Mouse (Mus musculus) c-Kit-positive CD71-negative TER-119-negative erythroid progenitor cells, embryonic 14.5 days (primary cell): ENCODE results near the gene Commd4.
A peak's percentile ranks its signal among the peaks of the same experiment; 100 is the strongest.

Source experiments
- DNase-seq: peaks from one replicate; pipeline ENCODE4 v3.0.0-alpha.2; 2013; ENCODE audit warnings: low read depth

Commd4 gene

GRCm38 (mm10) chr9:57141417-57142353 lies 16.4 kb downstream of the Commd4 start:
- no peak for DNase-seq

DNA sequence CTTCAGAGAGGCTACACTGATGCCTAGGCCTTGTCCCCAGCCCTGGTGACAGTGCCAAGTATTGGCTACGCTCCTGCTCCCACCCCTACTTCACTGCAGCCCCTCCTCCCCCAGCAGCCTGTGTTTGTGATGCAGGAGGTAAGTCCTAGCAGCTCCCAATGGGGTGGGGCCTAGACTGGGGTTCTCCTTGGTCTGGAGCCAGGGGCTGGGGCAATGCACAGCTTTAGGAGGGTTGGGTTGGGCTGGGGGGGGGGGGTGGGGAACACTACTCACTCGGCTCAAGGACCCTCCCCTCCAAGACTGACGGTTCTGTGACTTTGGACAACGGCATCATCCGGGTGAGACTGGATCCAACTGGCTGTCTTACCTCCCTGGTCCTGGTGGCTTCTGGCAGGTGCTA lies 18.6 kb downstream of the Commd4 start:
- no peak for DNase-seq

DNA sequence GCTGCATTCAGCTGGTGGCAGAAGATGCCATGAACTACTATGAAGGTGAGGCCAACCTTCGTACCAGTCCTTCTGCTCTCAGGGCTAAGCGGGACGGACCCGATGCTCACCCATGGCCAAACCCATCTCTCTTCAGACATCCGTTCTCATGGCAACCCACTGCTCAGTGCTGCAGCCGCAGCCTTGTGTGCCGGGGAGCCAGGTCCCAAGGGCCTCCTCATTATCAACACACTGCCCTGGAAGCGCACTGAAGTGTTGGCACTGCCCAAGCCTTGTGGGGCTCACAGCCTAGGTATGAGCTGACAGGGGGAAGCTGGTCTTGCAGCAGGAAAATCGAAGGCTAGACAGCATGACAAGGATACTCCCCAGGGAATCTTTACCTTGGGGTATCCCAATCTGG lies 19.0 kb downstream of the Commd4 start:
- no peak for DNase-seq

DNA sequence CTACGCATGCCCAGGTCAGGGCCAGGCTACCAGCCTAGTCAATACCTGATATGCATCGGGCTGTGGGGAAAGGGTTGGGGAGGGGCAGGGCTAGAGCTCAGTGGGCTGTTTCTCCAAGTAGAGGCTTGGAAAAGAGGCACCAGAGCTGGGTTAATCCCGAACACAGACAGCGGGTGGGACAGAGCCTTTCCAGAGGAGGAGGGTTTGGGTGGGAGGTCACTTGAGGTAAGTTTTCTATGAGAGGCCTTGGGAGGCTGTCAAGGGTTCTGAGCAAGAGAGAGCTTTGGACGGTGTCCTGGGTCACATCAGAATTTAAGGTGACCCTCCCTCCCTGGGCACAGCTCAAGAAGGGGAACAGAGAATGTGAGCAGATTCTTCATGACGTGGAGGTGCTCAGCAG lies 19.6 kb downstream of the Commd4 start:
- DNase-seq, result no peak

- no peak for DNase-seq
Observed at GRCm38 (mm10) chr9:57137777-57138176, 20.4 kb downstream of the Commd4 start.

GRCm38 (mm10) chr9:57137246-57137645 lies 20.9 kb downstream of the Commd4 start:
- no peak for DNase-seq

DNA sequence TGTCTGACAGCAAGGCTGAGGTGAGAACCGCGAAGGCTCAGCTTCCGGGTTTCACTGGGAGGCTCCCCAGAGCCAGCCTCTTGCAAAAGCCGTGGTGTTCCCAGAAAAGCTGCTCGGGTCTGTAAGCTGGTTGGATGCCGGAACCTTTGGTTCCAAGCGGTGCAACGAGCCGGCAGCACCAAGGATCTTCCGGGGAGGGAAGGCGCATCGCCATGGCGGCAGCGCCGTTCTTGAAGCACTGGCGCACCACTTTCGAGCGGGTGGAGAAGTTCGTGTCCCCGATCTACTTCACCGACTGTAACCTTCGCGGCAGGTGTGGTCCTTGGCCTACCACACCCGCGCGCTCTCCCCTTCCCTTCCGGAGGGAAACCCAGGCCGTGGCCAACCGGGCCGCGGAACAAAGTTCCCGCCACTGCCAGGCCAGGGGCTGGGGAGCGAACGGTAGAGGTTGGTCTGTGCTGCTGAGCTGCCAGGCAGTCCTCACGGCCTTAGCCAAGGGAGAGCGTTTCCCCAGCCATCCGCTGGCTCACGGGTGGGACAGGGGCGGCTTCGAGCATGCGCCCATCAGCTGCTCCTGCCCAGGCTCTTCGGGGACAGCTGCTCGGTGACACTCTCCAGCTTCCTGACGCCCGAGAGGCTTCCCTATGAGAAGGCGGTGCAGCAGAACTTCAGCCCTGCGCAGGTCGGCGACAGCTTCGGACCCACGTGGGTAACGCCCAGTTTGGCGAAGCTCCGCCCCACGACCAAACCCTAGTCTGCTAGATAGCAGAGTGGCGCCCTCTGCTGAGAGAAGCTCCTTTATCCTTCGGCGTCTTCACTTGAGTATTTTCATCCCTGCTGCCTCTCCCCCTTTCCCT lies 27.3 kb downstream of the Commd4 start, which contains the start of gene Man2c1:
Gene Man2c1 (plus strand): TSS at position 114 of the 857 bp plus-strand sequence.
- DNase-seq, result peak; percentile 96

DNA sequence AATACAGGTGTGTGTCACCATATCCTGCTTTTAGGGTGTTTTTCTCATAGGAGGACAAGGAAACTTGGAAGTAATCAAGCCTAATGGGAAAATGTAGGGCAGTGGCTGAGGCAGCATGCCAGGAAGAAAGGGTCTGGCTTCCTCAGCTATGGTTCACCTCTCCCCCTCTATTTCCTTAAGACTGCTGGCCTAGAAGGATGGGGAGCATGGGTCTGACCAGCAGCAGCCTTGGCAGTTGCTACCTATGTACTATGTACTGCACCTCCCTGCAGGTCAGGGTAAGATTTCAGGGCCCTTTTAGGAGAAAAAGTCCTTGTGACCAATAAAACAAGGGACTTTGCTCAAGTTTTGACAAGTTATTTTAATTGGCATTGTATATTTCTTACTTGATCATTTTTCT lies 28.5 kb downstream of the Commd4 start:
- no peak for DNase-seq

GRCm38 (mm10) chr9:57117261-57117755 lies 40.8 kb downstream of the Commd4 start:
- DNase-seq, result no peak
